Mouse (Mus musculus) erythroblast, embryonic 14.5 days (primary cell): ENCODE data around the gene Kcnn4.

ENCODE experiments used
- GATA1 ChIP-seq: IDR thresholded peaks from 2 replicates; pipeline ENCODE4 v1.6.1; 2012; ENCODE audit warnings: low read length, inconsistent platforms, mixed read lengths
- TAL1 ChIP-seq: IDR thresholded peaks from 3 replicates; pipeline ENCODE4 v1.6.1; 2012; ENCODE audit warnings: low read length, inconsistent platforms, mixed read lengths

DNA sequence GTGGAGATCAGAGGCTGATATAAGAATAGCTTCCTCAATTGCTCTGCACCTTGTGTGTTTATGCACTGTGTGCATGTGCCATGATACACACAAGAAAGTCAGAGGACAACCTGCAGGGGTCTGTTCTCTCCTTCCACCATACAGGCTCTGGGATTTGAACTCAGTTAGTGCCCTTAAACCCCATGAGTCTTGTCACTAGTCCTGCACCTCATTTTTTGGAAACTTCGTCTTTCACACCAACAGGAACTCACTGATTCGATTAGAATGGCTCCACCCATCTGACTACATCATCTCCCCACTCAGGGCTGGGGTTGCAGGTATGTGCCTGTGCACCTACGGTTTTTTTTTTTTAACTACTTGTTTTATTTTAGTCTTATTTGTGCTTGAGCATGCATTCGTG lies 1.8 kb upstream of the Kcnn4 start:
- TF ChIP-seq TAL1 = no peak
- no peak for TF ChIP-seq GATA1
